Mouse (Mus musculus): ENCODE data around the gene Afg3l1.
"Not testable (repeated sequence)": the region's sequence is repeated elsewhere in the genome, so short reads cannot be mapped to it uniquely, and the experiment has no call there.

The Afg3l1 gene

GRCm38 (mm10) chr8:123515540-123515897 lies 37.8 kb downstream of the Afg3l1 start:
- Histone ChIP-seq H3K4me3 (replicated peaks; ENCODE audit: low read length) (peak overlapping the region; percentile 53), H3K4me1 (replicated peaks; ENCODE audit: low read depth, low read length) (peaks cover 32% of the 10 kb centered on the region), H3K36me3 (ENCODE audit: insufficient read depth, low read length) (peaks cover 4% of the 10 kb centered on the region), H3K9me3 (ENCODE audit: low read length) (no peaks in the 10 kb centered on the region), H3K27me3 (ENCODE audit: insufficient read depth, low read length) (peaks cover 62% of the 10 kb centered on the region)
- TF ChIP-seq POU5F1 (IDR thresholded peaks at IDR 0.05; ENCODE audit: borderline replicate concordance, low read length) (no peak), NANOG (IDR thresholded peaks at IDR 0.05; ENCODE audit: borderline replicate concordance, low read length) (no peak), CTCF (conservative IDR thresholded peaks at IDR 0.05; ENCODE audit: low read length) (no peak)

GRCm38 (mm10) chr8:123516596-123516995 lies 38.9 kb downstream of the Afg3l1 start:
- TF ChIP-seq POU5F1 (IDR thresholded peaks at IDR 0.05; ENCODE audit: borderline replicate concordance, low read length) = no peak
- TF ChIP-seq CTCF (conservative IDR thresholded peaks at IDR 0.05; ENCODE audit: low read length) = no peak
- no peak for TF ChIP-seq NANOG (IDR thresholded peaks at IDR 0.05; ENCODE audit: borderline replicate concordance, low read length)
- Histone ChIP-seq H3K4me3 (replicated peaks; ENCODE audit: low read length) (no peak overlapping the region), H3K9me3 (ENCODE audit: low read length) (no peaks in the 10 kb centered on the region), H3K27me3 (ENCODE audit: insufficient read depth, low read length) (peaks cover 53% of the 10 kb centered on the region), H3K4me1 (replicated peaks; ENCODE audit: low read depth, low read length) (peaks cover 32% of the 10 kb centered on the region), H3K36me3 (ENCODE audit: insufficient read depth, low read length) (peaks cover 12% of the 10 kb centered on the region)

GRCm38 (mm10) chr8:123518172-123518571 lies 40.5 kb downstream of the Afg3l1 start:
- no peak for TF ChIP-seq POU5F1 (IDR thresholded peaks at IDR 0.05; ENCODE audit: borderline replicate concordance, low read length)
- TF ChIP-seq CTCF (conservative IDR thresholded peaks at IDR 0.05; ENCODE audit: low read length) = no peak
- no peak for TF ChIP-seq NANOG (IDR thresholded peaks at IDR 0.05; ENCODE audit: borderline replicate concordance, low read length)
- Histone ChIP-seq H3K4me1 (replicated peaks; ENCODE audit: low read depth, low read length) (peaks cover 43% of the 10 kb centered on the region), H3K4me3 (replicated peaks; ENCODE audit: low read length) (0 out of 2 replicates have a peak overlapping the region, but pooled peaks have one; percentile 37)

GRCm38 (mm10) chr8:123518667-123519066 lies 41.0 kb downstream of the Afg3l1 start, which contains the start of gene Gas8:
TSS of gene Gas8 (plus strand) at chr8:123518834.
- H3K36me3 ChIP-seq (ENCODE audit: insufficient read depth, low read length) = peaks cover 26% of the 10 kb centered on the region
- H3K9me3 ChIP-seq (ENCODE audit: low read length) = no peaks in the 10 kb centered on the region
- peak within 1 kb of the TSS; percentile 88 for H3K4me3 ChIP-seq (replicated peaks; ENCODE audit: low read length)
- H3K4me1 ChIP-seq (replicated peaks; ENCODE audit: low read depth, low read length) = peaks cover 48% of the 10 kb centered on the region
- H3K27me3 ChIP-seq (ENCODE audit: insufficient read depth, low read length) = peaks cover 38% of the 10 kb centered on the region
- TF ChIP-seq CTCF (conservative IDR thresholded peaks at IDR 0.05; ENCODE audit: low read length) = no peak
- no peak for TF ChIP-seq NANOG (IDR thresholded peaks at IDR 0.05; ENCODE audit: borderline replicate concordance, low read length)
- no peak for TF ChIP-seq POU5F1 (IDR thresholded peaks at IDR 0.05; ENCODE audit: borderline replicate concordance, low read length)

More at GRCm38 (mm10) chr8:123518172-123518571, 40.5 kb downstream of the Afg3l1 start:
- H3K9me3 ChIP-seq (ENCODE audit: low read length) = no peaks in the 10 kb centered on the region
- peaks cover 21% of the 10 kb centered on the region for H3K36me3 ChIP-seq (ENCODE audit: insufficient read depth, low read length)
- peaks cover 43% of the 10 kb centered on the region for H3K27me3 ChIP-seq (ENCODE audit: insufficient read depth, low read length)

- peaks cover 41% of the 10 kb centered on the region for H3K4me1 ChIP-seq (replicated peaks; ENCODE audit: low read depth, low read length)
- 0 out of 2 replicates have a peak, but pooled peaks have one; percentile 1 for TF ChIP-seq CTCF (conservative IDR thresholded peaks at IDR 0.05; ENCODE audit: low read length)
These were observed 42.3 kb downstream of the Afg3l1 start for GRCm38 (mm10) chr8:123520048-123520447.

GRCm38 (mm10) chr8:123527720-123528489 lies 50.2 kb downstream of the Afg3l1 start:
- Histone ChIP-seq H3K4me3 (replicated peaks; ENCODE audit: low read length) (peak overlapping the region; percentile 20; the same call in 1 of the 2 replicates), H3K4me1 (replicated peaks; ENCODE audit: low read depth, low read length) (peaks cover 24% of the 10 kb centered on the region)

More at GRCm38 (mm10) chr8:123520048-123520447, 42.3 kb downstream of the Afg3l1 start:
- H3K9me3 ChIP-seq (ENCODE audit: low read length); H3K4me3 ChIP-seq (replicated peaks; ENCODE audit: low read length): not testable (repeated sequence)
- peaks cover 25% of the 10 kb centered on the region for H3K27me3 ChIP-seq (ENCODE audit: insufficient read depth, low read length)
- peaks cover 38% of the 10 kb centered on the region for H3K36me3 ChIP-seq (ENCODE audit: insufficient read depth, low read length)

GRCm38 (mm10) chr8:123536242-123536989 lies 58.7 kb downstream of the Afg3l1 start:
- TF ChIP-seq CTCF (conservative IDR thresholded peaks at IDR 0.05; ENCODE audit: low read length) (no peak), POU5F1 (IDR thresholded peaks at IDR 0.05; ENCODE audit: borderline replicate concordance, low read length) (no peak), NANOG (IDR thresholded peaks at IDR 0.05; ENCODE audit: borderline replicate concordance, low read length) (no peak)
- H3K4me1 ChIP-seq (replicated peaks; ENCODE audit: low read depth, low read length) = peaks cover 8% of the 10 kb centered on the region
- no peaks in the 10 kb centered on the region for H3K9me3 ChIP-seq (ENCODE audit: low read length)
- H3K4me3 ChIP-seq (replicated peaks; ENCODE audit: low read length) = no peak overlapping the region
- peaks cover 53% of the 10 kb centered on the region for H3K36me3 ChIP-seq (ENCODE audit: insufficient read depth, low read length)
- H3K27me3 ChIP-seq (ENCODE audit: insufficient read depth, low read length) = peaks cover 44% of the 10 kb centered on the region

More at GRCm38 (mm10) chr8:123527720-123528489, 50.2 kb downstream of the Afg3l1 start:
- TF ChIP-seq CTCF (conservative IDR thresholded peaks at IDR 0.05; ENCODE audit: low read length) = no peak
- no peak for TF ChIP-seq POU5F1 (IDR thresholded peaks at IDR 0.05; ENCODE audit: borderline replicate concordance, low read length)
- no peak for TF ChIP-seq NANOG (IDR thresholded peaks at IDR 0.05; ENCODE audit: borderline replicate concordance, low read length)
- Histone ChIP-seq H3K9me3 (ENCODE audit: low read length) (no peaks in the 10 kb centered on the region), H3K36me3 (ENCODE audit: insufficient read depth, low read length) (peaks cover 96% of the 10 kb centered on the region), H3K27me3 (ENCODE audit: insufficient read depth, low read length) (peaks cover 12% of the 10 kb centered on the region)

- Histone ChIP-seq H3K4me3 (replicated peaks; ENCODE audit: low read length) (no peak overlapping the region), H3K9me3 (ENCODE audit: low read length) (no peaks in the 10 kb centered on the region), H3K4me1 (replicated peaks; ENCODE audit: low read depth, low read length) (peaks cover 8% of the 10 kb centered on the region), H3K27me3 (ENCODE audit: insufficient read depth, low read length) (peaks cover 41% of the 10 kb centered on the region), H3K36me3 (ENCODE audit: insufficient read depth, low read length) (peaks cover 48% of the 10 kb centered on the region)
- TF ChIP-seq CTCF (conservative IDR thresholded peaks at IDR 0.05; ENCODE audit: low read length) (no peak), POU5F1 (IDR thresholded peaks at IDR 0.05; ENCODE audit: borderline replicate concordance, low read length) (no peak), NANOG (IDR thresholded peaks at IDR 0.05; ENCODE audit: borderline replicate concordance, low read length) (no peak)
These were observed 59.3 kb downstream of the Afg3l1 start for GRCm38 (mm10) chr8:123536990-123537380.

GRCm38 (mm10) chr8:123537641-123538040 lies 59.9 kb downstream of the Afg3l1 start:
- not testable (repeated sequence) for H3K4me1 ChIP-seq (replicated peaks; ENCODE audit: low read depth, low read length); H3K4me3 ChIP-seq (replicated peaks; ENCODE audit: low read length); H3K9me3 ChIP-seq (ENCODE audit: low read length)
- peaks cover 38% of the 10 kb centered on the region for H3K27me3 ChIP-seq (ENCODE audit: insufficient read depth, low read length)
- peaks cover 41% of the 10 kb centered on the region for H3K36me3 ChIP-seq (ENCODE audit: insufficient read depth, low read length)
